Mouse (Mus musculus) forebrain, embryonic 14.5 days (tissue): ENCODE results near the gene Slc12a7. TPM values are rescaled to one million over a fixed set of nuclear protein-coding genes. Genes with fewer than 3 reads are reported as not detected.

ENCODE experiments used
- ATAC-seq: fragments of 200-750 bp; cut with Nextera tagmentation; 2 replicates; pipeline ENCODE4 v1.8.0; 2017; ENCODE audit warnings: mild to moderate bottlenecking, moderate library complexity
- DNase-seq: peaks from one replicate; pipeline ENCODE4 v3.0.0-alpha.2; 2015; ENCODE audit warnings: low spot score
- H3K27ac ChIP-seq: fragments of 300-500 bp; sonication (generic); 2 replicates; pipeline ENCODE4 v1.5.1; 2014; ENCODE audit warnings: low read depth, mild to moderate bottlenecking, control low read depth, low read length, moderate library complexity
- H3K27me3 ChIP-seq: fragments of 300-500 bp; sonication (generic); replicated peaks from 2 replicates; pipeline ENCODE4 v1.6.1; 2014; ENCODE audit warnings: low read length, control low read depth, mixed read lengths; ENCODE audit not compliant: control insufficient read depth, insufficient read depth
- H3K36me3 ChIP-seq: fragments of 300-500 bp; sonication (generic); 2 replicates; pipeline ENCODE4 v1.6.1; 2014; ENCODE audit warnings: low read length, control low read depth; ENCODE audit not compliant: control insufficient read depth, insufficient read depth
- H3K4me1 ChIP-seq: fragments of 300-500 bp; sonication (generic); 2 replicates; pipeline ENCODE4 v1.6.1; 2014; ENCODE audit warnings: antibody characterized with exemption, low read length, control low read depth; ENCODE audit not compliant: control insufficient read depth, insufficient read depth
- H3K4me2 ChIP-seq: fragments of 300-500 bp; sonication (generic); 2 replicates; pipeline ENCODE4 v1.6.1; 2014; ENCODE audit warnings: mild to moderate bottlenecking, control low read depth, low read length
- H3K4me3 ChIP-seq: fragments of 300-500 bp; sonication (generic); 2 replicates; pipeline ENCODE4 v1.5.1; 2014; ENCODE audit warnings: low read depth, low read length, control low read depth
- H3K9ac ChIP-seq: fragments of 300-500 bp; sonication (generic); 2 replicates; pipeline ENCODE4 v1.6.1; 2014; ENCODE audit warnings: mild to moderate bottlenecking, low read length, control low read depth, moderate library complexity
- H3K9me3 ChIP-seq: fragments of 300-500 bp; sonication (generic); replicated peaks from 2 replicates; pipeline ENCODE4 v1.6.1; 2016; ENCODE audit warnings: low read length, control low read depth, mixed read lengths; ENCODE audit not compliant: control insufficient read depth
- WGBS: fragments of 180-500 bp; shearing (Covaris S2); extraction: QIAGEN DNeasy Blood & Tissue Kit; methylation state at CpG from one replicate; pipeline ENCODE4 v1.1.7; 2014; 5-methylcytosine and 5-hydroxymethylcytosine counted together
- polyA plus RNA-seq: library from polyadenylated mRNA; unstranded; fragments of >200 nt; fragmentation: Nextera tagmentation; extraction: Ambion mirVana; gene quantifications from 2 replicates; pipeline ENCODE4 v1.2.1, GENCODE M21; 2014

Gene Slc12a7
- polyA plus RNA-seq, 1 experiment from 2014 or later: 14.5 TPM

DNA sequence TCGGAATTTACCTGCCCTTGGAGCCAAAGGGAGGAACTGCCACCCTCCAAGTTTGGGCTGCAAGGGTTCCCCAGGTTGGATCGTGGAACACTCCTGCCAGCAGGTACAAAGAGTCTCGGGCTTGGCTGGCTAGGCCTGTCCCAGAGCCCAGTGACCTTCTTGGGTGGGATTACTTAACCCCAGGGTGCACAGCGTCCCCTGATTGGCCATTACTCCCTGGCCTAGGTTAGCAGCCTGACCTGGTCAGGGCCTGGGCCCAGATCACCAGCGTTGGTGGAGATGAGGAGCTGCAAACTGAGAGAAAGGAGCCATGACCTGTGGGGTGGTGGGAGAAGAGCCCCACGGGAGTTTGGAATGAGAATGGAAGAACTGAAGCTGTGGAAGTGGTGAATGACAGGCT lies 30.0 kb downstream of the Slc12a7 start:
- H3K36me3 ChIP-seq: no peaks in the 10 kb centered on the region
- WGBS: 29% methylated on average over 6 of the region's 6 CpGs
- DNase-seq (no peak), ATAC-seq (peak; percentile 16; the same call in 1 of the 2 replicates)
- no peak overlapping the region for H3K27ac ChIP-seq
- H3K4me2 ChIP-seq: peak overlapping the region; percentile 86
- H3K9me3 ChIP-seq: no peaks in the 10 kb centered on the region
- H3K27me3 ChIP-seq: no peaks in the 10 kb centered on the region
- 0 out of 2 replicates have a peak overlapping the region, but pooled peaks have one; percentile 68 for H3K4me3 ChIP-seq
- peaks cover 8% of the 10 kb centered on the region; the same call in 1 of the 2 replicates for H3K4me1 ChIP-seq
- no peak overlapping the region; the same call in 1 of the 2 replicates for H3K9ac ChIP-seq

DNA sequence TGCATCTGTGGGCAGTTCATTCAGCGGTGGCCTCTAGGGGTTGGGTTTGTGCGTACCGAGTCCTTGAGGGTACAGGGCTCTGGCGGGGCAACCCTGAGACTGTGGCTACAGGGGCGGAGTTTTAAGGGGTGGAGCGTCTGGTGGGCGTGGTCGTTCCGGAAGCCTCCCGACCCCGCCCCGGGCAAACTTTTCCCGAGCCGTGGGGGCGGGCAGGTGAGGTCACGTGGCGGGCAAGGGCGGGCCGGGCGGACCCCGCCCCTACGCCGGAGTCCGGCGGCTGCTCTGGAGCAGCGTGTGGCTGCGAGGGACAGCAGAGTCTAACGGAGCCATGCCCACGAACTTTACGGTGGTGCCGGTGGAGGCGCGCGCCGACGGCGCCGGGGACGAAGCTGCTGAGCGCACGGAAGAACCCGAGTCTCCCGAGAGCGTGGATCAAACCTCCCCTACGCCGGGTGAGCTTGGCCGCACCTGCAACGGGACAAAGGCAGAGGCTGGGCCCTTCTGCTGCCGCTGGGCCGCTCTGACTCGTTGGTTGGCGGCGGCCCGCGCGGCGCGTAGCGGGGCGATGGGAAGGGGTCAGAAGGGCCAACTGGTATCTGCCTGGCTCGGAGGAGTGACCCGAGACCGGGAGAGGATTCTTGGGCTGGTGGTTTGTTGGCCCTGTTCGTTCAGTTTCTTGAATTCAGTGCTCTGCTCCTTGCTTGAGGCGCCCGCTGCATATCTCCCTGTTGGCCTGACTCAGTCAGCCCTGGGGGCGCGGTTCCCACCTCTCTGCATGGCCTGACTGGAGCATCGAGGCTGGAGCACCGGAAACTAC lies 30.8 kb downstream of the Slc12a7 start:
- peak; percentile 90 for ATAC-seq
- Histone ChIP-seq H3K4me2 (peak overlapping the region; percentile 86), H3K9me3 (no peaks in the 10 kb centered on the region), H3K9ac (peak overlapping the region; percentile 77), H3K4me3 (peak overlapping the region; percentile 68), H3K36me3 (no peaks in the 10 kb centered on the region), H3K27ac (peak overlapping the region; percentile 55), H3K4me1 (peaks cover 8% of the 10 kb centered on the region; the same call in 1 of the 2 replicates), H3K27me3 (no peaks in the 10 kb centered on the region)
- DNase-seq: peak; percentile 82
- under 1% methylated on average over 69 of the region's 70 CpGs for WGBS

DNA sequence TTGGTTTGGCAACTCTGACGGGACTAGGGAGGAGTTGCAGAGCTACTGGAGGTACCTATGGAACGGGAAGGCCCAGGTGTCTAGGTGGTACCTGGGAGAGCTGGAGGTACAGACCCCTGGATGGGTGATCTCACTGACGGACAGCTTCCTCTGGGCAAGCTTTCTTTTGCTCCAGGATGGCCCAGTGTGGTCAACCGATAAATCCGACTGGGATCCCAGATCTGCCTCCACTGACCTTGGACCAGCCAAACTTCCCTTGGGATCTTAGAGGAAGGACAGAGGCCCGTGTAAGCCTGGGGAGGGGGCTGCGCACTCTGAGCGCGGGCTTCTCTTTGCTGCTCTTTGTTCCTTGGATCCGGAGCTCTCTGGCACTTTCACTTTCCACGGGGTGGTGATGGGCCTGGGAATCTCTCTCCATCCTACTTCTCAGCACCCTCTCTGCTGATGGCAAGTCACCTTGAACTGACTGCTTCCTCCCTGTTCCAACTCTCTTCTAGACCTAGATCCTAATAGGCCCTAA lies 31.4 kb downstream of the Slc12a7 start:
- Histone ChIP-seq H3K4me2 (peak overlapping the region; percentile 86), H3K4me3 (peak overlapping the region; percentile 68), H3K9me3 (no peaks in the 10 kb centered on the region), H3K36me3 (no peaks in the 10 kb centered on the region), H3K27me3 (no peaks in the 10 kb centered on the region), H3K9ac (peak overlapping the region; percentile 77), H3K27ac (peak overlapping the region; percentile 55), H3K4me1 (peaks cover 8% of the 10 kb centered on the region; the same call in 1 of the 2 replicates)
- ATAC-seq: peak; percentile 44; the same call in 1 of the 2 replicates
- under 1% methylated on average over 11 of the region's 11 CpGs for WGBS
- peak; percentile 49 for DNase-seq

DNA sequence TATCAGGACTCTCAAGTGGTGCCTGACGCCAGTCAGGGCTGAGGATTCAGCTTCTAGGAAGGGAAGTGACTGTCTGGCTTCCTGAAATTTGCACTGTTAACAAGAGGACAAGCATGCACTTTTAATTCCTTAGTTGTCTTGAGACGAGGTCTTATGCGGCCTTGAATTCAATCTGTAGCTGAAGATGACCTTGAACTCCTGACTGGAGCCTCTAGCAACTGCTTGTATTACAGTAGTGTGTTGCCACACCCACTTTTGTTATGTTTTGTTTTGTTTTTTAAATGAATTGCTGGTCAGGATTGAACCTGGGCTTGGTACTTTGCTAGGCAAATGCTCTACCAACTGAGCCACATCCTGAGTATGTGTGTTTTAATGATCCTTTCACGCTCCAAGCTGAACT lies 32.5 kb downstream of the Slc12a7 start:
- Histone ChIP-seq H3K4me2 (peak overlapping the region; percentile 86), H3K9me3 (no peaks in the 10 kb centered on the region), H3K4me3 (peak overlapping the region; percentile 68; the same call in 1 of the 2 replicates), H3K27me3 (no peaks in the 10 kb centered on the region), H3K36me3 (no peaks in the 10 kb centered on the region), H3K4me1 (peaks cover 8% of the 10 kb centered on the region; the same call in 1 of the 2 replicates), H3K27ac (no peak overlapping the region), H3K9ac (peak overlapping the region; percentile 77)
- no peak for DNase-seq
- no peak for ATAC-seq
- WGBS: 67% methylated on average over 4 of the region's 4 CpGs

DNA sequence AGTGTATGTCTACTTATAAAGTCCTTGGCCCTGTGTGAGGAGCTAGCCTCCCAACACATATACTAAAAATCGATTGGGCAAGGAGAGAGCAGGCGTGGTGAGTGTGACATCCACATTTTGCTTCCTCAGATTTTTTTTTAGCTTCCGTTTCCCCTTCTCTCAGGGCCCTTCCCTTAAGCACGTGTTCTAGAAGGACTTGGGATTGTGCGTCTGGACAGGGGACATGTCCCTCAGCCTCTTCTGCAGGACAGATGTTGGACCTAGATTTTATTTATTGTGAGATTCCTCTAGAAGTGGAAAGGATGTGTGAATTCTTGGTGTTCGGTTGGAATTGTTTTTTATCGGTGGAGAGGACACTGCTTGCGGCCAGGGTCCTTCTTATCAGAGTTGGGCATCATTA lies 34.3 kb downstream of the Slc12a7 start:
- no peak for ATAC-seq
- Histone ChIP-seq H3K9me3 (no peaks in the 10 kb centered on the region), H3K36me3 (no peaks in the 10 kb centered on the region), H3K27ac (no peak overlapping the region), H3K9ac (no peak overlapping the region), H3K4me1 (peaks cover 8% of the 10 kb centered on the region; the same call in 1 of the 2 replicates), H3K4me2 (no peak overlapping the region), H3K27me3 (no peaks in the 10 kb centered on the region), H3K4me3 (no peak overlapping the region)
- 88% methylated on average over 8 of the region's 8 CpGs for WGBS
- no peak for DNase-seq

DNA sequence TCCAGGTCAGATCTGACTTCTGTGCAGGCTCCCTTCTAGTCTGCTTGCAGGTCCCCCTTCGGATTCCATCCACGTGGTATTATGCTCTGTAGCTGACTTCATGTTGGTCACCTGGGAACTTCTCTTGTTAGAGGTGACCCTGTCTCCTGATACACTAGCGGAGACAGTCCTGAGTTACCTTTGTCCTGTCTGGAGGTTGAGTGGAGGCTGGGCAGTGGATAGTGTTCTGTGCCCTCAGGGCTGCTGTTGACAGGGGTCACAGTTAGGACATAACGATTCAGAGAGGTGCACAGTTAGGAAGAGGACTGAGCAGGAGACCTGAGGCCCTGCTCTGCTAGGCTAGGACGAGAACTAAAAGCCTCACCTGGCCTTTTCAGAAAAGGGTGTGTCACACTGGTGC lies 34.9 kb downstream of the Slc12a7 start:
- Histone ChIP-seq H3K4me1 (peaks cover 8% of the 10 kb centered on the region; the same call in 1 of the 2 replicates), H3K27me3 (no peaks in the 10 kb centered on the region), H3K9ac (no peak overlapping the region), H3K36me3 (no peaks in the 10 kb centered on the region), H3K4me3 (no peak overlapping the region), H3K9me3 (no peaks in the 10 kb centered on the region), H3K27ac (no peak overlapping the region), H3K4me2 (no peak overlapping the region)
- WGBS: 86% methylated on average over 5 of the region's 5 CpGs
- no peak for DNase-seq
- ATAC-seq: no peak

DNA sequence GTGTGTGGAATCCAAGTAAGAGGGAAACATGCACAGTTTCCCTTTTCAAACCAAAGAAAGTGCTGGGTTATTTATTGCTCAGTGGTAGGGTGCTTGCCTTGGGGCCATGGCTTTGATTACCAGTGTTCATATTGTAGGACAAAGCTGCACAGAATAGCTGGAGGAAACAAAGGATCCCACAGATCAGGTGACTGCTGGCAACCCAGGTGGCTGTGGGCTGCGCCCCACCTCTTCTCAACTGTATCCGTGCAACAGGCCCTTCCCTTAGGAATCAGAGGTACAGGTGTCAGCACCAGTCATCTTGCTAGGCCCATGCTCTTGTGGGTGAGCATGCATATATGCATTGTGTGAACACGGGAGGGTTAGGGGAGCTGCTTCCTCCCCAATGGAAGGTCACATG lies 35.4 kb downstream of the Slc12a7 start:
- H3K4me1 ChIP-seq: peaks cover 8% of the 10 kb centered on the region; the same call in 1 of the 2 replicates
- WGBS: 74% methylated on average over 3 of the region's 3 CpGs
- H3K4me2 ChIP-seq: no peak overlapping the region

DNA sequence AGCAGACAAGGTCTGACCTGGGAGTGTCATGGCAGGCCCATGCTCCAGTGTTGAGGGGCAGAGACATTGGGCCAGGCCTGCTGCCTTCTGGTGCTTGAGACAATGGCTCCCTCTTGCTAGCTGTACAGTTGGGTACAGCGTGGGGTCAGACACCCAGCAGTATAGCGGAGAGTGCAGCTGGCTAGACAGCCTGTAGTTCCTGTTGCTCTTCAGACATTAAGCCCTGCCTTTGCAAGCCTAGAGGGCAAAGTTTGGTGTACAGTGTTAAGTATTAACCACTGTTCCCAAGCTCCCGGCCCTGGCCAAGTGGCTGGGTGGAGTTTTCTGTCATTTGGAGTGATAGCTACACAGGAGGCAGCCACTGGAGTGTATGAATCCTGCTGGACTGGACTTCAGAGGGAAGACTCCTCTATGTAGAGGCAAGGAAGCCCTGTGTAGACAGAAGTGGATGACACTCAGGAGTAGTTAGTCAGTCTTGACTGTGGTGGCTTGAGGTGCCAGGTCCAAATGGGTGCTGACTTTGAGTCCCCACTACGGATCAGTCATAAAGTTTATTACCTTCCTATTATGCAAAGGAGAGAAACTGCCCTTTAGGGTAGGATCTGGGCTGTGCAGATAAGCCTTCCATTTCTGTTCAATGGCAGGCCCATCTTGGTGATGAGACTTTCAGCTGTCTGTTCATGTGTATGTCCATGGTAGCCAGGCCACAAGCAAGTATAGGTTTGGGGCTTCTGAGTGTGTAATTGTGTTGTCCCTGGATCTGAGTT lies 37.2 kb downstream of the Slc12a7 start:
- WGBS: 86% methylated on average over 4 of the region's 4 CpGs
- Histone ChIP-seq H3K4me1 (peaks cover 3% of the 10 kb centered on the region; the same call in 1 of the 2 replicates), H3K36me3 (no peaks in the 10 kb centered on the region)

More for the DNA sequence above, 35.4 kb downstream of the Slc12a7 start:
- DNase-seq: no peak
- H3K9ac ChIP-seq: no peak overlapping the region
- H3K27me3 ChIP-seq: no peaks in the 10 kb centered on the region
- no peaks in the 10 kb centered on the region for H3K9me3 ChIP-seq
- H3K36me3 ChIP-seq: no peaks in the 10 kb centered on the region
- ATAC-seq: no peak
- H3K27ac ChIP-seq: no peak overlapping the region
- no peak overlapping the region for H3K4me3 ChIP-seq

More for the DNA sequence above, 37.2 kb downstream of the Slc12a7 start:
- H3K9me3 ChIP-seq: no peaks in the 10 kb centered on the region
- H3K27me3 ChIP-seq: no peaks in the 10 kb centered on the region
- H3K27ac ChIP-seq: no peak overlapping the region
- H3K4me2 ChIP-seq: no peak overlapping the region
- DNase-seq (no peak), ATAC-seq (no peak)
- H3K9ac ChIP-seq: no peak overlapping the region
- no peak overlapping the region for H3K4me3 ChIP-seq
